Mouse (Mus musculus): Measurements from ENCODE around the gene Xrcc4. TPM values are rescaled to one million over a fixed set of nuclear protein-coding genes. Genes with fewer than 3 reads are reported as not detected.

Gene Xrcc4
- polyA plus RNA-seq, 1 experiment from 2014 or later = 14.6 TPM

DNA sequence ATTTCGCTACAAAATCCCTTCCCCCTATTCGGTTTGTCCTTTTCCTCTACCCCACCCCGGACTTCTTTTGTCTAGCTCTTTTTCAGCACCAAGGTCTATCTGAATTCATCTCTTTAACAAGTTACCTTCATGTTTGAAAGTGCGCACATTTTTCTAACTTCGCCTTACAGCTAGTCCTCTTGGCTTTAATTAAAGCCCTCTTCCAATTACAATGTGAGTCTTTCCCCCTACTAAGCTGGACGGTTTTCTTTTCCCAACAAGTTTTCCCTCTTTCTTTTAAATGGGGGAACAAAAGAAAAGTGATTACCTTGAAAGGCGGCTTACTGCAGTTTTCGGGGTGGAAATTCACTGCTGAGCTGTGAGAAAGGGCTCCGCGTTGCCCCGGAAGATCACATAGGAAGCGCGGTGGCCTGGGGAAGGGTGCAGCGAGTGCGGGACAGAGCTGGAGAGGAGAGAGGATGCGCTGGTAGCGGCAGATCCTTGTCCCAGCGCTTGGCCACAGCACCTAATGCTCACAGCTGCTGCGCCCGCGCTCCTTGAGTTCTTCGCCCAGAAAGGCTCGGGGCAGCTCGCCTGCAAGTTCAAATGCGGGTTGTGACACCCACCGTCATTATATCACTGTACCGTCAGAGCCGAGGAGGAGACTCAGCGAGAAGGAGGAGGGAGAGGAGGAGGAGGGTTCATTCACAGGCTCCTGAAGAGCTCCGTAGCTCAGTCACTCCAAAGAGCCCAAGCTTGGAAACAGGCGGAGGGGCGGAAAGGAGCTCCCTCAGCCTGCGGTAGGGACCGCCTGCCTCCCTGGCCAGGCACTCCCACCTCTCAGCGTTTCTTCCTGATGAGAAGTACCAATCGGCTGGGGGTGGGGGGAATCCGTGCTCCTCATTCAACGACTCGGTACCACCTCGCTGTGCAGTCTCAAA lies 347.4 kb downstream of the Xrcc4 start, which contains the start of gene Vcan:
Gene Vcan (minus strand): TSS at position 744 of the 920 bp plus-strand sequence.
- Histone ChIP-seq H3K9me3 (replicated peaks) (no peaks in the 10 kb centered on the region), H3K4me1 (peaks cover 29% of the 10 kb centered on the region), H3K27me3 (peaks cover 5% of the 10 kb centered on the region; the same call in 1 of the 2 replicates), H3K9ac (peak within 1 kb of the TSS; percentile 67), H3K27ac (peak within 1 kb of the TSS; percentile 90), H3K4me3 (replicated peaks) (peak within 1 kb of the TSS; percentile 61), H3K4me2 (peak within 1 kb of the TSS; percentile 92), H3K36me3 (no peaks in the 10 kb centered on the region)
- peak; percentile 75 for ATAC-seq (replicated peaks; ENCODE audit: low FRiP score)
- under 1% methylated on average over 40 of the region's 40 CpGs for WGBS

DNA sequence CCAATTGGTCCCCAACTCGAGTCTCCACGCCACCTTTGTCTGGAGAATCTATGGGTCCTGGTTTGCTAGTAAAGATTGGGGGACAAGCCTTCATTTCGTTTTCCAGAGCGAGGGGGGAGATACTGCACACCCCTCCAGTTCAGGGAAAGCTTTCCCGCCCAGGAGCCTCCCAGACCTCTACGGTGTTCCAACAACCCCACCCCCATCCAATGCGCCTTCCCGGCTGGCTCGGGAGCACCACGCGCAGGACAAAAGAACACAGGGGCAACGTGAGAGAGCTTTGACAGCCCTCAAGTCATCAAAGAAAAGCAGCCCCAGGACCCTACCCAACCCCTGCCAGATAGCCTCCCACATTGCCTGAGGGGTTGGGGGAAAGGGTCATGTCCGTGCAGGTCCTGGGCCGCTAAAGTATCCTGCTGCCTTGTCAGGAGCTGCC lies 348.3 kb downstream of the Xrcc4 start:
- ATAC-seq (replicated peaks; ENCODE audit: low FRiP score) = peak; percentile 20; the same call in 1 of the 2 replicates
- Histone ChIP-seq H3K27ac (peak overlapping the region; percentile 90), H3K4me2 (peak overlapping the region; percentile 92), H3K4me3 (replicated peaks) (peak overlapping the region; percentile 61), H3K9ac (peak overlapping the region; percentile 67), H3K36me3 (no peaks in the 10 kb centered on the region), H3K27me3 (peaks cover 5% of the 10 kb centered on the region; the same call in 1 of the 2 replicates), H3K4me1 (peaks cover 29% of the 10 kb centered on the region), H3K9me3 (replicated peaks) (no peaks in the 10 kb centered on the region)
- 0% methylated on average over 14 of the region's 14 CpGs for WGBS

DNA sequence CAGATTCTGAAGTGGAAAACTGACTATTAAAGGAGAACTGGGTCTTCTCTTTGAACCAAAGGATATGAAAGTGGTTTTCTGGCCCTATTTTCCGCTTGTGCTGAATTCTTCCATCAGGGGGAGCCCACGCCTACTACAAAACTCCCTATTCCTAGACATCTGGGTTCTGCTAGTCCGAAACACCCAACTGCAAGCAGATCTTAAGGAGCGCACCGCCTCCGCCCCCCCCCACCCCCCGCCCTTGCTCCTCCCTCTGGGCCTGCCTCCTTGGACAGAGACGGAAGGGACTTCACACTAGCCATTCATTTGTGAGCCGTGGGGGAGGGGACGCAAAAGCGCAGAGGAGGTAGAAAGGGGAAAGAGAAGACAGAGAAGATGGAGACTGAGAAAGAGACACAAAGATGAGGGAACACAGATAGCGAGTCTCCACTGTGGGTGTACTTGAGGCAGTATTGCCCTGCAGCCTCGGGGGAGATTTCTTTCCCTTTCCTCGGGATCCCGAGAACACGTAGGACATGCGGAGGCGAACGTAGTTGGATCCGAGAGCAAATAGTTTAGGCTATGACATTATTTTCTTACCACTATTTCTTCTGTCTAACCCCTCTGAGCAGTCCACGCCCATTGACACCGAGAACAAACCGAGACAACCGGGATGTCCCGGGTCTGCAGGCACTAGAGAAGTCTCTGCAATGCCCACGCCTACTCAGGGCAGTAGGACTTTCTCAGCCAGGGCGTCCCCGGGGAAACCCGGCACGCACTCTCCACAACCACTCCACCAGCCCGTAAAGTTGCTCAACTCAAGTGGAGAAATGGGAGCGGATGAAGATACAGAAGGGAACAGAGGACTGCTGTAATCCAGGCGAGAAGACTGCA lies 348.9 kb downstream of the Xrcc4 start:
- peak overlapping the region; percentile 92 for H3K27ac ChIP-seq
- peak overlapping the region; percentile 61 for H3K4me3 ChIP-seq (replicated peaks)
- H3K4me1 ChIP-seq = peaks cover 29% of the 10 kb centered on the region
- under 1% methylated on average over 33 of the region's 33 CpGs for WGBS
- H3K9me3 ChIP-seq (replicated peaks) = no peaks in the 10 kb centered on the region
- peak overlapping the region; percentile 92 for H3K4me2 ChIP-seq
- H3K27me3 ChIP-seq = peaks cover 5% of the 10 kb centered on the region; the same call in 1 of the 2 replicates
- peak; percentile 87 for ATAC-seq (replicated peaks; ENCODE audit: low FRiP score)
- H3K9ac ChIP-seq = peak overlapping the region; percentile 67
- H3K36me3 ChIP-seq = no peaks in the 10 kb centered on the region

DNA sequence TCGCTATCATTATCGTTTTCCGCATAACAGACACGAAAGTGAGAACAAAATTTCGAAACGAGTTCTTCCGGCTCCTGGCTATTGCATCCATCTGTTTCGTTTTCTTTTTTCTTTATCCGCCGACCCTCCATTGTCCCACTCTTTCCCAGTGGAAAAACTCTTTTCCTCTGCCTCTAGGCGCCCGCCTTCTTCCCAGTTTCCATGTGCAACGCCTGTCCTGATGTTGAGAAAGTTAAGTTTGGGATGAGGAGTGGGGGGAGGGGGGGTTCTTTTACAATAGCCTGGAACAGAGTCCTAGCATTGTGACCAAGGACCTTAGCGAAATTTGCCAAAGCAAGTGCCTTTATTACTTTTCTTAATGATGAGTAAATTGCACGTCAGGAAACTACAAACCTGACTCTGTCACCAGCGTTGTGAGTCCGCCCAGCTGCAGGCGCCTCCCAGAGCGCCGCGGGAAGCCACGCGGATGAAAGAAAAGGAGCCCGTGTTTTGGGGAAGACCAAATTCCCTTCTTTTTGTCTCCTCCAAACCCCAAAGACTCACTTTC lies 349.6 kb downstream of the Xrcc4 start:
- no peak for ATAC-seq (replicated peaks; ENCODE audit: low FRiP score)
- peak overlapping the region; percentile 92 for H3K4me2 ChIP-seq
- H3K4me3 ChIP-seq (replicated peaks) = peak overlapping the region; percentile 61
- H3K36me3 ChIP-seq = no peaks in the 10 kb centered on the region
- peak overlapping the region; percentile 92 for H3K27ac ChIP-seq
- peaks cover 29% of the 10 kb centered on the region for H3K4me1 ChIP-seq
- no peaks in the 10 kb centered on the region for H3K9me3 ChIP-seq (replicated peaks)
- H3K9ac ChIP-seq = peak overlapping the region; percentile 55
- H3K27me3 ChIP-seq = peaks cover 5% of the 10 kb centered on the region; the same call in 1 of the 2 replicates
- under 1% methylated on average over 24 of the region's 24 CpGs for WGBS

DNA sequence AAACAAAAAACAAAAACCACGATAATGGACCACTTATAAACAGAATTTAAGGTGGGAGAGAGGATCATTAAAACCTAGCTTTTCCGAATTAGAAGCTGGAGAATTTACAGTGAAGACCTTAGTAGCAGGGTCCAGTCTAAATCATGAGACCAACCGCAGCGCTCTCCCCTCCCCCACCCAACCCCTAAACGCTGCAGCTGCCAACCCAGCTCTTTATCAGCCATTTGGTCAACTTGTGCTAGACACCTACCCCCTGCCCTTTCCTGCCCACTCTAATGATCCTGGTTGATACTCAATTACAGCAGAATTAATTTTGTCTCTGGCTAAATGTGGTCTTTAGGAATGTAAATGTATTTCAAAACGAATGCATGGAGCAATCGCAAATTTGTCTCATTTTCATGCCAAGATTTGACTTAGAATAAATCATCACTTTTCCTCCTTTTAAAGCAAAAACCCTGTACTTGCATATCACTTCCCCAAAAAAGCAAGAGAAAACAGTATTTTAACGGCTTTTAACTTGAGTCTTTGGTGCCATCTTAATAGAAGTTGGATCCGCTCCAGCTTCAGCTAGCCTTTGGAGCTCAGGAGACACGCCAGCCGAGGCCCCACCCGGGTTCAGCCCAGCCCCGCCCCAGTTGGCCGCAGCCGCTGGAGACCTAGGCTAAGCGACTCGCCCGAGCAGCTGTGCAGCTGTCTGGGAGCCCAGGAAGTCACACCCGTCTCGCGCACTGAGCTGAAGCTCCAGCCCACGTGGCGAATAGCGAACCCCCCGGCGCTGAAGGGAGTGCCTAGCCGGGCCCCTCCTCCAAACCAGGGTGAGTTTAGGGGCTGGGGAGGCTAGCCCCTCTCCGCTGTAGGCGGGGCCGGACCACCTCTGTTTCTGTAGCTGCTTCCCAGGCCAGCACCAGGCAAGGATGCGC lies 350.4 kb downstream of the Xrcc4 start:
- ATAC-seq (replicated peaks; ENCODE audit: low FRiP score) = peak; percentile 87
- peak overlapping the region; percentile 92 for H3K27ac ChIP-seq
- under 1% methylated on average over 31 of the region's 31 CpGs for WGBS

DNA sequence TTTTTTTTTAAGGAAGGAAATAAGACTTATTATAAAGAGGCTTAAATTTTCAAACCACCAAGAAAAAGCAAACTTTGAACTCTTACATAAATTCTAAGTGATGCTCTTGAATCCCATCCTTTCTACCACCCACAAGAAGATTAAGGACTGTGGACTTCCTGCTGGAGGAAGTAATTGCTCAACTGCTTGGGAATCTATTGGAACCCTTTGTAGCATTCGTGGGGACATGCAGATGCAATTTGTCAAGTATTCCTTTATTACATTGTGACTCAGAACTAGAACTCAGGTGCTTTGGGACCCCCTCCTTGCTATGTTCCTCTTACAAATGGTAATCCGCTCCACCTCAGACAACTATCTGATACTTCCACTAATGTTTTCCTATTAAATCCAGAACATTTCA lies 351.1 kb downstream of the Xrcc4 start:
- Histone ChIP-seq H3K9me3 (replicated peaks) (no peaks in the 10 kb centered on the region), H3K36me3 (no peaks in the 10 kb centered on the region), H3K4me1 (peaks cover 28% of the 10 kb centered on the region), H3K27me3 (no peaks in the 10 kb centered on the region; the same call in 1 of the 2 replicates), H3K4me3 (replicated peaks) (peak overlapping the region; percentile 61), H3K27ac (peak overlapping the region; percentile 92; the same call in 1 of the 2 replicates), H3K9ac (no peak overlapping the region), H3K4me2 (peak overlapping the region; percentile 92)
- ATAC-seq (replicated peaks; ENCODE audit: low FRiP score) = no peak
- WGBS = 44% methylated on average over 2 of the region's 2 CpGs

More for the DNA sequence above, 350.4 kb downstream of the Xrcc4 start:
- H3K4me1 ChIP-seq = peaks cover 29% of the 10 kb centered on the region
- peak overlapping the region; percentile 55 for H3K9ac ChIP-seq
- H3K27me3 ChIP-seq = peaks cover 5% of the 10 kb centered on the region; the same call in 1 of the 2 replicates
- no peaks in the 10 kb centered on the region for H3K9me3 ChIP-seq (replicated peaks)
- H3K4me3 ChIP-seq (replicated peaks) = peak overlapping the region; percentile 61
- H3K4me2 ChIP-seq = peak overlapping the region; percentile 92
- H3K36me3 ChIP-seq = no peaks in the 10 kb centered on the region

DNA sequence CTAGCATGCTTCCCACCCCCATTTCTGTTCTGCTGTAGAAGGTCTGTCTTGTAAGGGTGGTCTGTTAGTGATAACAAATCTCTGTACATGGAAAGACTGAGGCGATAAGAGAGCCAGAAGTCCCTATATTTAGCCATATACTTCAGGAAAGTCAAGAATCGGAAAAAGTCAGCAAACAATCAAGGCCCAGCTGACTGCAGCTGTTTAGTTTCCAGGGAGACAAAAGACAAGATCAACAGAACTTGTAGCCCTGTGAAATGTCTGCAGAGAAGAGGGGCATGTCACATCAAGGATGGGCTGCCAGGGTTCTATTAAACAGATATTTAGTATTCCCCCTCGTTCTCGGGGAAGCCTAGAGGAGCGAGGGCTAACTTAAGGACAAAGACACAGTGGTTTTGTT lies 354.3 kb downstream of the Xrcc4 start:
- no peak overlapping the region for H3K4me2 ChIP-seq
- no peaks in the 10 kb centered on the region for H3K9me3 ChIP-seq (replicated peaks)
- no peak overlapping the region for H3K4me3 ChIP-seq (replicated peaks)
- no peak for ATAC-seq (replicated peaks; ENCODE audit: low FRiP score)
- H3K4me1 ChIP-seq = peaks cover 13% of the 10 kb centered on the region
- H3K27me3 ChIP-seq = no peaks in the 10 kb centered on the region
- no peak overlapping the region for H3K27ac ChIP-seq
- H3K9ac ChIP-seq = no peak overlapping the region
- 0 out of 2 replicates have a peak, but pooled peaks cover 6% of the 10 kb centered on the region for H3K36me3 ChIP-seq
- 48% methylated on average over 5 of the region's 5 CpGs for WGBS

DNA sequence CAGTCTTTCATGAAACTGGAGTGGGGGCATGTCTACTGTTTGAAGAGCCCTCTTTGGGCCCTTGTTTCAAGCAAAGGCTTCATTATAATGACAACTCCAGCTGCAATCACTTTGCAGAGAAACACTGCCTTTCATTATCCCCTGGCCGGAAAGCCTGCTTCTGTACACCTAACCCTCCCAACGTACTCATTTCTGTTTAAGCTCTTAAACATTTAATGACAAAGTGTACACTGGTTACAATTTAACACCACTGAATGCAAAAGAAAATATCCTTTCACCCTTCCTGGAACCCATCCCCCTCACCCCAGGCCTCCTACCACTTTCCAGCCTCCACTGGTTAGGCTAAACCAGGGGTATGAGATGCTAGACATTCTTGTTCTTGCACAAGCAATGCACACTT lies 362.9 kb downstream of the Xrcc4 start:
- 0 out of 2 replicates have a peak, but pooled peaks have one; percentile 56 for ATAC-seq (replicated peaks; ENCODE audit: low FRiP score)
- 58% methylated on average over 2 of the region's 2 CpGs for WGBS

More for the DNA sequence above, 362.9 kb downstream of the Xrcc4 start:
- Histone ChIP-seq H3K4me2 (no peak overlapping the region), H3K27ac (no peak overlapping the region; the same call in 1 of the 2 replicates), H3K9ac (no peak overlapping the region), H3K4me1 (no peaks in the 10 kb centered on the region), H3K4me3 (replicated peaks) (no peak overlapping the region), H3K36me3 (peaks cover 45% of the 10 kb centered on the region), H3K9me3 (replicated peaks) (no peaks in the 10 kb centered on the region), H3K27me3 (no peaks in the 10 kb centered on the region)

Data from kidney, embryonic 15.5 days (tissue).